Mouse (Mus musculus) hindlimb bud, embryonic 11.5 days (tissue): ENCODE data around the gene Txndc2.
"Not testable (repeated sequence)": the region's sequence is repeated elsewhere in the genome, so short reads cannot be mapped to it uniquely, and the experiment has no call there.

Experiments used
- DNase-seq: peaks from one replicate; pipeline ENCODE4 v3.0.0-alpha.2; 2012; ENCODE audit warnings: low read depth, low spot score; ENCODE audit errors: extremely low spot score

The Txndc2 gene

DNA sequence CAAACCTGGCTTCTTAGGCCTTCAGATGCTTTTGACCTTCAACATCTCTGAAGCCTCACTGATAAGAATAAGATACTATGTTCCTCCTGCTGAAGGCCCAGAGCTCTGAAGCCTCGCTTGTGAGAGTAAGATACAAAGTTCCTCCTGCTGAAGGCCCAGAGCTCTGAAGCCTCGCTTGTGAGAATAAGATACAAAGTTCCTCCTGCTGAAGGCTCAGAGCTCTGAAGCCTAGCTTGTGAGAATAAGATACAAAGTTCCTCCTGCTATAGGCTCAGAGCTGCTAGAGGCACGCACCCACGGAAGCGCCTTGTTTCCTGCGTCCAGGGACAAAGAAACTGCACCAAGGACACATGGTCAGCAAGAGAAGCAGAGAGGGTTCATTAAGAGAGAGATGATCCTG, 14.8 kb upstream of the Txndc2 start:
- no peak for DNase-seq

DNA sequence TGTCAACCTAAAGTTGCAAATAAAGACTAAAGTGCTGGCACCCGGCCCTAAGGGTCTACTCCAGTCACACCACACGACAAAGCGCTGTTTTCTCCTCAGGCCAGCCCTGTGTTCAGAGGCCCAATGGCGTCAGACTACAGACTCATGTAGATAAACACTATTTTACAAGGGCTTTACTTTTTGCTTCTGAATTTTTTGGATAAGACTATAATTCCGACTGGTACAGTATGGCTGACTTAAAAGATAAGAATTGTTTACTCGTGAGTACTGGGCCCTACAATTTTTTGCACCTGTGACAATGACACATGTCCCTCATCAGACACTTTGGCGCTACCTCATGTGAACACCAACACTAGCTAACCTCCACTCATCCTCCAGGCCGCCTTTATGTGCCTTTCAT, 14.1 kb upstream of the Txndc2 start:
- no peak for DNase-seq

GRCm38 (mm10) chr17:65655608-65656007, 13.6 kb upstream of the Txndc2 start:
- no peak for DNase-seq

GRCm38 (mm10) chr17:65650598-65650997, 8.6 kb upstream of the Txndc2 start:
- DNase-seq, result no peak

DNA sequence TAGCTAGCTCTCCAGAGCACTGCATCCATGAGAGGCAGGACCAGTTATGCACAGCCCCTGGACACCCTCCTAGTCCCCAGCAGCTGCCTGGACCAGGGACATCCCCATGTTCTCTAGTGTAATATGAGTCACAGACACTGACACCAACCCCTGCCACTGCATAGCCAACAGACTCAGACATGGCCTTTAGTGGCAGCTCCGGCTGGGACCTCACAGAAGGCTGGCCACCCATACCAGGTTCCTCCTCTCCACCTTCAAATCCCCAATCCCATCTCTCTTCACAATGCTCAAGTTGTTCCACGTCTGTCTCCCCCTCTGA, 7.2 kb upstream of the Txndc2 start:
- no peak for DNase-seq

DNA sequence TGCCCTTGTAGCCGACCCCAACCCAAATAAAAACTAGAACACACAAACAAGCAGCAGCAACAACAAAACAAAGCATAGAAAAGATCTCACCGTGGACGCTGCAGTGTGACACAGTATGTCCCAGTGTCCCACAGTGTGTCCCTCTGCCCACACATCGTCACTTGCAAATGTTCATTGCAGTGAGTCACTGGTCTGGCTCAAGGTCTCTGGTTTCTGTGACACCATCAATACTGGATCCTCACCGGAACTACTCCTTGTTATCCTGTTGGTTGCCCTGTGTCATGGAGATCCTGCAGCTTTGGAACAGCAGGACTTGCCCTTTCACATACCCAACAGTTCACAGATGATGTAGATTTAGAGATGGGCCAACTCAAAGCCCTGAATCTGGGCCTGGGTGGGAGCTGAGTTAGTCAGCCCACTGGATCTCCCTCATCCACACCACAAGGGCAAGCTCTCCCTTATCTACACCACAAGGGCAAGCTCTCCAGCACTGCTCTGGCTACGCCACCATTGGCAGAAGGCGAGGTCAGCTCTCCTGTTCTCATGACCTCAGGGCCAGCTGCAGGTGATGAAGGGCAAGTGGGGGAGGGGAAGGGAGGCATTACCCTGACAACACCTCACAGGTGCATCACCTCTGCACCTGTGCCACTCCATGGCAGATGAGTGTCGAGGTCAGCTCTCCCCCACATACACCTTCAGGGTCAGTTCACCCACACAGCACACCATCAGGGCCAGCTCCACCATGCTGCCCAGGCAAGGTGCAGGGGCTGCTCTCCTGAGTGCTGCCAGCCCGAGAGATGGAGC, 6.6 kb upstream of the Txndc2 start:
- DNase-seq, result no peak

DNA sequence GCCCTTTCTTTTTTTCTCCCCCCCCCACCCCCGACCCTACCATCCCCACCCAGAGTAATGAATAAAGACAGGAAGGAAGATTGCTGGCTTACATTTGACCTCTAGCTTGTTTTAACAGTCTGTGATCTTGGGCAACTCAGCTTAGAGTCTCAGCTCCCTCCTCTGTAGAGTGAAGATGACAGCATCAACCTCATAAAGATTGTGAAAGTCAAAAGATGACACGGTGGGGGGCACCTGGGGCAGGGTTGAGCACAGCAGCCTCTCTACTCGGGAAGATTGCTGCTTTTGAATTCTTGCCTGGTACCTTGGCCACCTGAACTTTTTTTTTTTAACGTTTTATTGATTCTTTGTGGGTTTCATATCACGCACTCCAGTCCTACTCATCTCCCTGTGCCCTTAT, 6.0 kb upstream of the Txndc2 start:
- DNase-seq, result no peak

DNA sequence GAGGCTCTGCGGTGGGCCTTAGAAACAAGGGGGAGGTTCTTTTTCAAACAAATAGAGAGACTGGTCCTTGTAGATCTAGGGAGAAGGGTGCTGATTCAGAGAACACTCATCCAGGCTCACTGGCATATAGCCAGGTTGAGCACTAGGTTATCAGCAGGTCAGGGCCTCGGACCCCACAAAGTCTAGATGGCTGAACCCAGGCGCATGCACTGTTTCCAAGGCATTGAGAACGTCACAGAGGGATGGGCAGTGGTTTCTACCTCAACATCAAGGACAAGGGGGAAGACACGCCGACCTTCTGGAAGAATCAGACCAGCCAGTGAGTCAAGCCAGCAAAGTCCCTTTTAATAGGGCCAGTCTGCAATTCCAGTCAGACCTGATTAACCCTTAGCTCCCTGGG, 5.3 kb upstream of the Txndc2 start:
- DNase-seq, result no peak

DNA sequence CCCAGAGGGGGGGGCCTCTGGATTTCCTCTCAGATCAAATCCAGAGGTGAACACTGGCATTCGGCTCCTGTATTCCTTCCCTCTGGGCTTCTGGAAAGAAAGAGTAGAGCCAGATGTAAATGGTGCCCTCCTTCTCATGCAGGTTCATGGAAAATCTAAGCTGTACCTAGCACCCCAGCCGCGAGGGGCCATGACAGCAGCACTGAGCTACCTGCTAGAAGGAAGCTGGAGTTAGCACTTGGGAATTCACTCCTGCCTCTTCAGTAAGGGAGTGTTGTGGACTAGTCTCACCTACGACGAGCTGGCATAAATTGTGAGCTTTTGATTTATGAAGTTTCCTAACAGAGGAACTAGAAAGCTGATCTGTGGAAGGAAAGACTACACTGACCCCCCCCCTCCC, 1.6 kb upstream of the Txndc2 start:
- DNase-seq, result no peak

DNA sequence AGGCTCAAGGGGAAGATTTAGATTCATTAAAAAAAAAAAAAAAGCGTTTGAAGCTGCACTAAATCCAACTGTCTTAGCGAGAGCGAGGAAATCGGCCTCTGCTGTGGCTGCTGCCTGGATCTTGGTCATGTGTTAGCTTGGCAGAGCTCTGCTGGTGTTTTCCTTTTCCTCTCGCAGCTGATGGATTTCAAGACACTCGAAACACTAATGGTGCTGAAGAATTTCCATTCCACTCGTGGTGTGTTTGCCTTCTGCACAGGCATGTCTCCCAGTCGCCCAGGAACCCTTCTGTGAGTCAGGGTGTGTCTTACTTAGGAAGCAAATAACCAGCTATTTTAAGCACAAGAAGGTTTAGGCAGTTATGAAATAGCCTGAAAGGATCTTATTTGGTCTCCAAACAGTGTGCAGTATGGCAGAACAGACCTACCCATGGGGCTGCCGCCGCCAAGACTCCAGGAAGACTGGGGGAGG, 1.1 kb upstream of the Txndc2 start:
- no peak for DNase-seq

DNA sequence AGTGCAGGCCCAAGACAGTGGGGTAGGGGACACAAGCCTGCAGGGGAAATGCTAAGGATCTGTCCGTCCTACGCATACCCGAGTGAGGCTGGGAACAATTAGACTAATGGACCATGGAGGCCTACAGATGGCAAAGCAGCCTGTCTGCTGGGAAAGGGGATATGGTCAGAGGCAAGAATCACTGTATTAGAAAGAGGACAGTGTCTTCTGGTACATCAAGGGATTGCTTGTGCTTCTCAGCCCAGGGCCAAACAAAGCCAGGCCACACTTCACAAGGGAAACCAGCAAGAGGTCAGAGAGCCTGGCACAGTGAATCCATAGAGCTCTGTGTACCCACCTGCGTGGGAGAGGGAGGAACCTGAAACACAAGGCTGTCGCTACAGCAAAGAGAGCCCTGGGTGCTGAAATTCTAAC, 617 bp upstream of the Txndc2 start:
- no peak for DNase-seq

DNA sequence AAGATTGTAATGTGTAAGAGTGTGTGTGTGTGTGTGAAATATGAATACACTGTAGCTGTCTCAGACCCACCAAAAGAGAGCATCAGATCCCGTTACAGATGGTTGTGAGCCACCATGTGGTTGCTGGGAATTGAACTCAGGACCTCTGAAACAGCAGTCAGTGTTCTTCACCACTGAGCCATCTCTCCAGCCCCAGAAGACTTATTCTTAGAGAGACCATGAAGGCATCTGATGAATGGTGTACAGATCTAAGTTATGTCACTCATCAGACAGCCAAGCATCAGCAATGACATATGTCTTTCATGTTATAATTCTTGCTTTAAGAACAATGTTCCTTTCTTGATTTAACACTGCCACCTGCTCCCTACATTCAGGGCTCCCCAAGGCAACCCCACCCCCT, 2.8 kb downstream of the Txndc2 start:
- no peak for DNase-seq

- no peak for DNase-seq
Observed at GRCm38 (mm10) chr17:65635715-65636360, 6.1 kb downstream of the Txndc2 start.

- DNase-seq, result no peak
Observed at GRCm38 (mm10) chr17:65629943-65630342, 12.0 kb downstream of the Txndc2 start.

DNA sequence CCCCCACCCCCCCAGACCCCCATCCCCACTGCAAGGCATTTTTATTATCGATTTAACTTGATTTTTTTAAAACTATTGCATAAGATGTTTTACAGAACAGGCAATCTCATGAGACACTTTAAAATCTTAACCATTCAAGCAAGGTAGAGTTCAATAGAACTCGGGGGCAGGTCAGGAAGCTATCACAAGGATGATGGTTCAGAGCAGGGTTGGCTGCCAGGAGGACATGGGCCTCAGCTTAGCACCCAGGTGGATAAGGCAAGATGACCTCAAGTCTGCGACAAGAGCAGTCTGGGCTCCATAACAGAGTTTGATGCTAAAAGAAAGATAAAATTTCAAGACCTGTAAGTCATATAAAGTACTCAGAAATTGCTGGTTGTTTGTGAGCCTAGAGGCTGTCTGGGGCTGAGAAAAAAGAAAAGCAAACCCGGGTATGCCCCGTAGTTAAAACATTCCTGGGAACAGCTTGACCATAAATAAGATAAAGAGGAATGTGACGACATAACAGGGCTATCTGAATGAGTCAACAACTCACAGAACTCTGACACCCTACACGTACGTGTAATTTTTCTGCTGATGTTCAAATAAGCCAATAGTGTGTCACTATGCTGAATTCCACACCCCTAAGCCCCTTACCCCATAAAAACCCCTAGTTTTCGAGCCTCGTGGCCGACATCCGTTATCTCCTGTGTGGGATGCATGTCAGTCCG, 13.0 kb downstream of the Txndc2 start:
- DNase-seq, result not testable (repeated sequence)

- DNase-seq, result no peak
Observed at GRCm38 (mm10) chr17:65626301-65626700, 15.7 kb downstream of the Txndc2 start.

- no peak for DNase-seq
Observed at GRCm38 (mm10) chr17:65625563-65625962, 16.4 kb downstream of the Txndc2 start.

DNA sequence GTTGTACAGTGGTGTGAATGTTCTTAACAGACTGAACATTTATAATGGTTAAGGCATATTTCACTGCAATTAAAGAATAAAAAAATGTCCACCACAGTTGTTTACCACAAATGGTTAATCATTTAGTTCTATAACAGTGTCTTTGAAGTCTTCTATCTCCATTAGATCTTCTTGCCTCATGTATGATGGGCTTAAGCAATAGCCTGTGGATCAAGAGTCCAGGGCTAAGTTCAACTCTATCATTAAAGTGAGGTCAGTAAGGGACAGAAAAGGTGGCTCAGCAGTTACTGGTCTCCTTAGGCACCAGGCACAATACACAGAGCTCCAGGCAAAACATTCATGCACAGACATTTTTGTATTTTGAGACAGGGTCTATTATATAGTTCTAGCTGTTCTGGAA, 18.8 kb downstream of the Txndc2 start:
- DNase-seq, result no peak

DNA sequence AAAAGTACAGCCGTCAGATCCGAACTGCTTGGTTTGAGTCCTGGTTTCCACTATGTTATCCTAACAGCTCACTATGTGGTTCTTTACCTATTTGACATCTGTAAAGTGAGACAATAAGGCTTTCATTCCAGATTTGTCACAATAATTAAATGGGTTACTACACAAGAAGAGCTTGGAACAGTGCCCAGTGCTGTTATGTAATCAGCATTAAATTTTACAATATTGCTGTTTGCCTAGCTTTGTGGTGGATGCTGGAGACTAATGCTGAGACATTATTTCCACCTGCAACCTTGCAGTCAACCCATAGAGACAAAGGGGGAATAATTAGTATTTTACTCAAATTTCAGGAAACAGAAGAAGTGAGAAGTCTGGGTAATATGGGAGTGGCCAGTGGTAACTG, 23.5 kb downstream of the Txndc2 start:
- DNase-seq, result no peak

GRCm38 (mm10) chr17:65615678-65616077, 26.3 kb downstream of the Txndc2 start:
- no peak for DNase-seq

DNA sequence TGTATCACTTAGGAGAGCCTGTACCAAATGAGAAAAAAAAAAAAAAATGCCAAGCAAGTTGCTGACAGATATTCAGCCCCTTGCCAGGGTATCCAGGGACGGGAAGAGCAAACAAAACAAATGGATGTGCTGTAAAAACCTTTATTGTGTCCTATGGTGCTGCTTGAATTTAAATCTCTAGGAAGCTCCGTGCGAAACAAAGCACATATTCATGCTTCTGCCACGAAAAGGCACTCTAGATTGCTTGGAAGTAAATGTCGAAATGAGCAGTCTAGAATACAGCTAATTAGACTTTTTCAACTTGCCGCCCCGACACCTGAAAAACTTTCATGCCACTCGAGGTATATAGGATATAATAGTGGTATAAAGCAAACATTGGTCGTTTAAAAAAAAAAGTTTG, 27.5 kb downstream of the Txndc2 start:
- no peak for DNase-seq
